Mouse (Mus musculus): Measurements from ENCODE around the gene Tmc1. TPM values are rescaled to one million over a fixed set of nuclear protein-coding genes. Genes with fewer than 3 reads are reported as not detected.

Tmc1 gene
- total and polyA plus RNA-seq, 3 experiments: 0.11 to 0.27 TPM; not detected in 1

DNA sequence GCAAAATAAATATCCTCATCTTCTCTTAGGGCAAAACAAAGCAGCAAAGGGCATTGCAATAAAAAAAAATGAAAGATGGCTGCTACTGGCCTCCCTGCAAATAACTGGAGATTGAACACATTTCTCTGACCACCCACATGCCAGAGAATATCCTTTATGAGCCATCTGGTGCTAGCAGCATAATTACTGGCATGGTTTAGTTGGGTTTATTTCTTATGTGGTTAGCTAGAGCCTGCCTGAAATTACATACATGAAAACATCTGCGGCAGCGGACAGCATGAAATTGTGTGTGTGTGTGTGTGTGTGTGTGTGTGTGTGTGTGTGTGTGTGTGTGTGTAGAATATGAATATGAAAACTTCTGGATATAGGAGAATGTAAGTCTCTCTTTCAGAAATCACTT lies 161.2 kb downstream of the Tmc1 start:
- H3K9me3 ChIP-seq (replicated peaks; ENCODE audit: low read length): no peaks in the 10 kb centered on the region
- H3K27ac ChIP-seq (ENCODE audit: insufficient read depth, low read depth): no peak overlapping the region
- in situ Hi-C loops (cut with MboI; ENCODE audit: low pct_ligation_motif_present, low pct_unique_long_range_greater_than_20kb, low sequenced_read_pairs): no loop called here
- H3K27me3 ChIP-seq (replicated peaks): no peaks in the 10 kb centered on the region
- no peak overlapping the region for H3K9ac ChIP-seq (ENCODE audit: insufficient read depth, low read depth)
- DNase-seq (ENCODE audit: extremely low read depth): no peak
- peaks cover 4 to 13% of the 10 kb centered on the region in 2 experiments; a peak in 2 of 4 replicates for H3K4me1 ChIP-seq (ENCODE audit: control insufficient read depth in 1 of 2, insufficient read depth in 2 of 2)
- H3K36me3 ChIP-seq (replicated peaks in 1 of 2; ENCODE audit: control insufficient read depth in 1 of 2, insufficient read depth in 1 of 2, low read length in 1 of 2): no peaks in the 10 kb centered on the region
- dilution Hi-C loops (cut with MboI; ENCODE audit: extremely low pct_ligation_motif_present, extremely low pct_unique_long_range_greater_than_20kb, low sequenced_read_pairs): no loop called here
- no peak overlapping the region for H3K4me3 ChIP-seq (replicated peaks in 1 of 3; ENCODE audit: low read depth in 2 of 3, low read length in 2 of 3, poor library complexity in 1 of 3)
- H3K79me2 ChIP-seq (replicated peaks; ENCODE audit: control insufficient read depth, extremely low read depth, insufficient read depth, poor library complexity, severe bottlenecking): no peaks in the 10 kb centered on the region
- H3K4me2 ChIP-seq (ENCODE audit: insufficient read depth, low read depth, poor library complexity, severe bottlenecking): no peak overlapping the region
- no peak for TF ChIP-seq USF1 (IDR thresholded peaks at IDR 0.05; ENCODE audit: low read depth, low read length)
- TF ChIP-seq USF2 (conservative IDR thresholded peaks at IDR 0.05; ENCODE audit: low read depth, low read length): no peak
- no peak for TF ChIP-seq ZC3H11A (IDR thresholded peaks at IDR 0.05; ENCODE audit: low read depth, low read length)
- TF ChIP-seq POLR2A (IDR thresholded peaks at IDR 0.05; ENCODE audit: low read depth, low read length): no peak
- no peak for TF ChIP-seq ZKSCAN1 (IDR thresholded peaks at IDR 0.05; ENCODE audit: borderline replicate concordance, low read depth, low read length)
- no peak for TF ChIP-seq UBTF (IDR thresholded peaks at IDR 0.05; ENCODE audit: low read depth, low read length)
- no peak for TF ChIP-seq CTCF (conservative IDR thresholded peaks at IDR 0.05 in 1 of 2, IDR thresholded peaks at IDR 0.05 in 1 of 2; ENCODE audit: low read depth in 2 of 2, low read length in 2 of 2)

DNA sequence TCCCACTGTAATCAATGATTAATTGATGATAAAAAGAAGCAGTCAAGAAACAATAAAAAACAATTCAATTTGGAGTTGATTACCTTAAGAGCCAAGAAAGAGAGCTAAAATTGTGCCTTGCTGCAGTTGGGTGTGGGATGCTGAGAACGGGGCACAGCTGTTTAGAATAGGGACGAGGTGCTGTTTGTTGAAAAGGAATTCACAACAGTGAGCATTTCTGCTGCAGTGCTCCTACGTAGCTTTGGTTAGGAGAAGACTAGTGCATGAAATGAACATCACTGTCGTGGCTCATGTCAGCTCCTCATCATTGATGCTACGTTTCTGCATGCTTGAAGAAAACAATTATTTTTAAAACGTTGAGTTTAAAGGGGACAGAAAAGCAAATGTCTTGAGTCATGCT lies 166.7 kb downstream of the Tmc1 start:
- no peak for DNase-seq (ENCODE audit: extremely low read depth)
- Histone ChIP-seq H3K4me3 (replicated peaks in 1 of 3; ENCODE audit: low read depth in 2 of 3, low read length in 2 of 3, poor library complexity in 1 of 3) (no peak overlapping the region), H3K36me3 (replicated peaks in 1 of 2; ENCODE audit: control insufficient read depth in 1 of 2, insufficient read depth in 1 of 2, low read length in 1 of 2) (no peaks in the 10 kb centered on the region), H3K4me1 (ENCODE audit: control insufficient read depth in 1 of 2, insufficient read depth in 2 of 2) (no peaks in the 10 kb centered on the region), H3K4me2 (ENCODE audit: insufficient read depth, low read depth, poor library complexity, severe bottlenecking) (no peak overlapping the region), H3K27me3 (replicated peaks) (no peaks in the 10 kb centered on the region), H3K9me3 (replicated peaks; ENCODE audit: low read length) (no peaks in the 10 kb centered on the region), H3K9ac (ENCODE audit: insufficient read depth, low read depth) (no peak overlapping the region), H3K27ac (ENCODE audit: insufficient read depth, low read depth) (no peak overlapping the region), H3K79me2 (replicated peaks; ENCODE audit: control insufficient read depth, extremely low read depth, insufficient read depth, poor library complexity, severe bottlenecking) (no peaks in the 10 kb centered on the region)
- dilution Hi-C loops (cut with MboI; ENCODE audit: extremely low pct_ligation_motif_present, extremely low pct_unique_long_range_greater_than_20kb, low sequenced_read_pairs) (no loop called here), in situ Hi-C loops (cut with MboI; ENCODE audit: low pct_ligation_motif_present, low pct_unique_long_range_greater_than_20kb, low sequenced_read_pairs) (no loop called here)
- TF ChIP-seq RCOR1 (conservative IDR thresholded peaks at IDR 0.05; ENCODE audit: low read depth, low read length): no peak
- TF ChIP-seq CTCF (conservative IDR thresholded peaks at IDR 0.05 in 1 of 2, IDR thresholded peaks at IDR 0.05 in 1 of 2; ENCODE audit: low read depth in 2 of 2, low read length in 2 of 2): no peak
- TF ChIP-seq ZKSCAN1 (IDR thresholded peaks at IDR 0.05; ENCODE audit: borderline replicate concordance, low read depth, low read length): no peak
- no peak for TF ChIP-seq ELF1 (IDR thresholded peaks at IDR 0.05; ENCODE audit: low read depth, low read length)
- no peak for TF ChIP-seq EP300 (IDR thresholded peaks at IDR 0.05; ENCODE audit: low read length)
- TF ChIP-seq UBTF (IDR thresholded peaks at IDR 0.05; ENCODE audit: low read depth, low read length): no peak
- no peak for TF ChIP-seq SIN3A (IDR thresholded peaks at IDR 0.05; ENCODE audit: low read length)
- no peak for TF ChIP-seq MAFK (IDR thresholded peaks at IDR 0.05; ENCODE audit: insufficient replicate concordance, low read length)
- TF ChIP-seq MYC (IDR thresholded peaks at IDR 0.05; ENCODE audit: low read depth, low read length): no peak
- no peak for TF ChIP-seq MXI1 (IDR thresholded peaks at IDR 0.05; ENCODE audit: low read depth, low read length)
- TF ChIP-seq JUN (IDR thresholded peaks at IDR 0.05; ENCODE audit: insufficient read depth, low read depth, low read length): no peak

Measured in CH12.LX (cell line).